Mouse (Mus musculus): Measurements from ENCODE around the gene Slc4a1. TPM values are rescaled to one million over a fixed set of nuclear protein-coding genes. Genes with fewer than 3 reads are reported as not detected.

Slc4a1 gene
- polyA plus RNA-seq, 1 experiment from 2014 or later, result 20.2 TPM

GRCm38 (mm10) chr11:102318576-102319409, 47.2 kb downstream of the Slc4a1 start:
- Histone ChIP-seq H3K9ac (peak overlapping the region; percentile 100), H3K27ac (peak overlapping the region; percentile 100), H3K36me3 (peaks cover 16% of the 10 kb centered on the region), H3K4me1 (replicated peaks) (peaks cover 24% of the 10 kb centered on the region), H3K4me3 (peak overlapping the region; percentile 99), H3K27me3 (no peaks in the 10 kb centered on the region), H3K4me2 (peak overlapping the region; percentile 95), H3K9me3 (replicated peaks) (no peaks in the 10 kb centered on the region)
- WGBS, result under 1% methylated on average over 84 of the region's 84 CpGs
- no peak for ATAC-seq (replicated peaks; ENCODE audit: insufficient number of reproducible peaks, insufficient read depth, low FRiP score, low read depth)

GRCm38 (mm10) chr11:102317901-102318575, 48.0 kb downstream of the Slc4a1 start:
- Histone ChIP-seq H3K27ac (peak overlapping the region; percentile 100), H3K9me3 (replicated peaks) (no peaks in the 10 kb centered on the region), H3K4me2 (peak overlapping the region; percentile 95), H3K27me3 (no peaks in the 10 kb centered on the region), H3K4me1 (replicated peaks) (peaks cover 24% of the 10 kb centered on the region), H3K36me3 (peaks cover 23% of the 10 kb centered on the region), H3K9ac (peak overlapping the region; percentile 100), H3K4me3 (peak overlapping the region; percentile 99)
- under 1% methylated on average over 40 of the region's 77 CpGs for WGBS
- peak; percentile 68 for ATAC-seq (replicated peaks; ENCODE audit: insufficient number of reproducible peaks, insufficient read depth, low FRiP score, low read depth)

- Histone ChIP-seq H3K27me3 (no peaks in the 10 kb centered on the region), H3K4me2 (peak overlapping the region; percentile 95), H3K4me3 (peak overlapping the region; percentile 99), H3K9ac (peak overlapping the region; percentile 100), H3K36me3 (peaks cover 29% of the 10 kb centered on the region), H3K27ac (peak overlapping the region; percentile 100), H3K9me3 (replicated peaks) (no peaks in the 10 kb centered on the region), H3K4me1 (replicated peaks) (peaks cover 24% of the 10 kb centered on the region)
- WGBS, result under 1% methylated on average over 71 of the region's 87 CpGs
- ATAC-seq (replicated peaks; ENCODE audit: insufficient number of reproducible peaks, insufficient read depth, low FRiP score, low read depth), result peak; percentile 7
Measured at GRCm38 (mm10) chr11:102317298-102317900, 48.6 kb downstream of the Slc4a1 start.

GRCm38 (mm10) chr11:102316572-102317297, 49.3 kb downstream of the Slc4a1 start:
- H3K9ac ChIP-seq, result peak overlapping the region; percentile 100
- peak; percentile 19 for ATAC-seq (replicated peaks; ENCODE audit: insufficient number of reproducible peaks, insufficient read depth, low FRiP score, low read depth)
- peaks cover 34% of the 10 kb centered on the region for H3K36me3 ChIP-seq
- peaks cover 24% of the 10 kb centered on the region for H3K4me1 ChIP-seq (replicated peaks)
- H3K4me2 ChIP-seq, result peak overlapping the region; percentile 95
- peak overlapping the region; percentile 99 for H3K4me3 ChIP-seq
- no peaks in the 10 kb centered on the region for H3K27me3 ChIP-seq
- WGBS, result under 1% methylated on average over 62 of the region's 80 CpGs
- H3K9me3 ChIP-seq (replicated peaks), result no peaks in the 10 kb centered on the region
- peak overlapping the region; percentile 100 for H3K27ac ChIP-seq

GRCm38 (mm10) chr11:102315690-102316571, 50.1 kb downstream of the Slc4a1 start:
- Histone ChIP-seq H3K4me1 (replicated peaks) (peaks cover 27% of the 10 kb centered on the region), H3K27ac (peak overlapping the region; percentile 100), H3K4me2 (peak overlapping the region; percentile 95), H3K4me3 (peak overlapping the region; percentile 99), H3K27me3 (no peaks in the 10 kb centered on the region), H3K36me3 (peaks cover 34% of the 10 kb centered on the region), H3K9me3 (replicated peaks) (no peaks in the 10 kb centered on the region), H3K9ac (peak overlapping the region; percentile 66)
- 16% methylated on average over 14 of the region's 14 CpGs for WGBS
- no peak for ATAC-seq (replicated peaks; ENCODE audit: insufficient number of reproducible peaks, insufficient read depth, low FRiP score, low read depth)

- Histone ChIP-seq H3K9me3 (replicated peaks) (no peaks in the 10 kb centered on the region), H3K27me3 (no peaks in the 10 kb centered on the region), H3K4me3 (no peak overlapping the region), H3K4me2 (no peak overlapping the region), H3K36me3 (peaks cover 40% of the 10 kb centered on the region), H3K27ac (no peak overlapping the region), H3K4me1 (replicated peaks) (peaks cover 35% of the 10 kb centered on the region), H3K9ac (no peak overlapping the region)
- WGBS, result 87% methylated on average over 12 of the region's 12 CpGs
- ATAC-seq (replicated peaks; ENCODE audit: insufficient number of reproducible peaks, insufficient read depth, low FRiP score, low read depth), result no peak
Measured at GRCm38 (mm10) chr11:102314321-102314720, 51.7 kb downstream of the Slc4a1 start.

- WGBS, result 90% methylated on average over 6 of the region's 6 CpGs
- H3K9me3 ChIP-seq (replicated peaks), result no peaks in the 10 kb centered on the region
- H3K4me2 ChIP-seq, result no peak overlapping the region
- no peak for ATAC-seq (replicated peaks; ENCODE audit: insufficient number of reproducible peaks, insufficient read depth, low FRiP score, low read depth)
- no peaks in the 10 kb centered on the region for H3K27me3 ChIP-seq
- peaks cover 47% of the 10 kb centered on the region for H3K36me3 ChIP-seq
- H3K4me3 ChIP-seq, result no peak overlapping the region
- H3K27ac ChIP-seq, result no peak overlapping the region
- H3K4me1 ChIP-seq (replicated peaks), result peaks cover 42% of the 10 kb centered on the region
- no peak overlapping the region for H3K9ac ChIP-seq
Measured at GRCm38 (mm10) chr11:102312586-102312985, 53.4 kb downstream of the Slc4a1 start.

GRCm38 (mm10) chr11:102311966-102312365, 54.0 kb downstream of the Slc4a1 start:
- no peak overlapping the region for H3K9ac ChIP-seq
- no peak overlapping the region for H3K4me2 ChIP-seq
- no peaks in the 10 kb centered on the region for H3K27me3 ChIP-seq
- no peak for ATAC-seq (replicated peaks; ENCODE audit: insufficient number of reproducible peaks, insufficient read depth, low FRiP score, low read depth)
- H3K4me3 ChIP-seq, result no peak overlapping the region
- H3K9me3 ChIP-seq (replicated peaks), result no peaks in the 10 kb centered on the region
- WGBS, result 88% methylated on average over 4 of the region's 4 CpGs
- peaks cover 42% of the 10 kb centered on the region for H3K4me1 ChIP-seq (replicated peaks)
- no peak overlapping the region for H3K27ac ChIP-seq
- peaks cover 53% of the 10 kb centered on the region for H3K36me3 ChIP-seq

GRCm38 (mm10) chr11:102310768-102311695, 55.0 kb downstream of the Slc4a1 start:
- Histone ChIP-seq H3K4me1 (replicated peaks) (peaks cover 37% of the 10 kb centered on the region), H3K36me3 (peaks cover 62% of the 10 kb centered on the region), H3K27ac (no peak overlapping the region), H3K4me2 (no peak overlapping the region), H3K4me3 (no peak overlapping the region), H3K9me3 (replicated peaks) (no peaks in the 10 kb centered on the region), H3K27me3 (no peaks in the 10 kb centered on the region), H3K9ac (no peak overlapping the region; the same call in 1 of the 2 replicates)
- ATAC-seq (replicated peaks; ENCODE audit: insufficient number of reproducible peaks, insufficient read depth, low FRiP score, low read depth), result no peak
- 48% methylated on average over 37 of the region's 38 CpGs for WGBS
